Mouse (Mus musculus) frontal cortex, postnatal 14 days (tissue): Measurements from ENCODE around the gene Inpp5b.

Experiments used
- DNase-seq, 2 experiments: peaks; one replicate each; pipeline ENCODE4 v3.0.0; 2022; ENCODE audit warnings: low spot score in 2 of 2

Gene Inpp5b

GRCm38 (mm10) chr4:124765802-124766565 lies 24.3 kb downstream of the Inpp5b start:
- no peak for DNase-seq

- DNase-seq = no peak
Measured at GRCm38 (mm10) chr4:124766566-124766940, 24.9 kb downstream of the Inpp5b start.

GRCm38 (mm10) chr4:124768963-124769591 lies 27.4 kb downstream of the Inpp5b start:
- no peak for DNase-seq

- no peak for DNase-seq
Measured at GRCm38 (mm10) chr4:124770624-124771023, 29.0 kb downstream of the Inpp5b start.

GRCm38 (mm10) chr4:124772125-124772524 lies 30.5 kb downstream of the Inpp5b start:
- DNase-seq = no peak

GRCm38 (mm10) chr4:124773449-124773848 lies 31.8 kb downstream of the Inpp5b start:
- DNase-seq = no peak

GRCm38 (mm10) chr4:124773995-124774394 lies 32.3 kb downstream of the Inpp5b start:
- no peak for DNase-seq

GRCm38 (mm10) chr4:124774429-124774828 lies 32.8 kb downstream of the Inpp5b start:
- DNase-seq = no peak

- DNase-seq = no peak
Measured at GRCm38 (mm10) chr4:124781361-124781760, 39.7 kb downstream of the Inpp5b start.

- DNase-seq = no peak
Measured at GRCm38 (mm10) chr4:124782395-124782794, 40.7 kb downstream of the Inpp5b start.

GRCm38 (mm10) chr4:124783937-124784336 lies 42.3 kb downstream of the Inpp5b start:
- no peak for DNase-seq

GRCm38 (mm10) chr4:124790013-124790412 lies 48.4 kb downstream of the Inpp5b start:
- no peak for DNase-seq

GRCm38 (mm10) chr4:124792114-124792513 lies 50.5 kb downstream of the Inpp5b start:
- no peak for DNase-seq

- DNase-seq = no peak
Measured at GRCm38 (mm10) chr4:124796141-124796540, 54.5 kb downstream of the Inpp5b start.

- no peak for DNase-seq
Measured at GRCm38 (mm10) chr4:124796913-124797312, 55.3 kb downstream of the Inpp5b start.

- peak; percentile 75 to 84 for DNase-seq
Measured at GRCm38 (mm10) chr4:124801552-124802308, 60.1 kb downstream of the Inpp5b start, which contains the start of gene Mtf1. TSS of gene Mtf1 (plus strand) at chr4:124802104.

- peak; percentile 92 to 93 for DNase-seq
Measured at GRCm38 (mm10) chr4:124802309-124803260, 60.9 kb downstream of the Inpp5b start.

- no peak for DNase-seq
Measured at GRCm38 (mm10) chr4:124803406-124803805, 61.8 kb downstream of the Inpp5b start.

GRCm38 (mm10) chr4:124808511-124808910 lies 66.9 kb downstream of the Inpp5b start:
- no peak for DNase-seq

GRCm38 (mm10) chr4:124809136-124809883 lies 67.7 kb downstream of the Inpp5b start:
- no peak for DNase-seq

- no peak for DNase-seq
Measured at GRCm38 (mm10) chr4:124810056-124810455, 68.4 kb downstream of the Inpp5b start.
